8 mouse cellular contexts compared by ENCODE assay signal in the genomic region with DNA sequence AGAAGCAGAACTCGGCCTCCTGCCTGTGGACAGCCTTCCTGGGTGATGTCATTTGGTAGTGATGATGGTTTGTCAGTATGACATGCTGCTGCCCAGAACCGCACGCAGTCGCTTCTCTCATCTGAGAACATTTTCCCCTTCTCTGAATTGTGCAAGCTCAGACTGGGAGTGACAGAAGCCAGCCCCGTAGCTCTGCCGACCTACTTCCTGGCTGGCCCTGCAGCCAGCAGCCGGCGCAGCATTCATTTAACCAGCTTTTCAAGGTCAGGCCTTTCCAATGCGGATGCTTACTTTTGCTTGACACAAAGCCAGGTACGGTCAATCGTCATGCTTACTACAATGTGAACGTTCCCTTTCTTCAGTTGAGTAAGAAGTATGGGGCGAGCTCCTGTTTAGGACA.
DNase-seq lines count a peak whose midpoint lies in the region; ATAC-seq lines count a peak whose summit lies in the region.

No protein-coding gene starts in this region.

- whole genome bisulfite sequencing in liver, embryonic 16.5 days (ENCODE audit: insufficient replicate concordance) = 51% methylated on average over 13 of the region's 13 CpGs
- WGBS in forebrain, embryonic 10.5 days = 86% methylated on average over 13 of the region's 13 CpGs

- H3K36me3 ChIP-seq in liver, embryonic 16.5 days (ENCODE audit: control insufficient read depth, insufficient read depth) = no peaks in the 10 kb centered on the region
- H3K36me3 ChIP-seq in forebrain, embryonic 10.5 days (replicated peaks) = no peaks in the 10 kb centered on the region

- H3K4me3 ChIP-seq in liver, embryonic 16.5 days (ENCODE audit: low read depth, low read length) = no peak overlapping the region
- no peak overlapping the region for H3K4me3 ChIP-seq in forebrain, embryonic 10.5 days

- H3K9ac ChIP-seq in liver, embryonic 16.5 days (ENCODE audit: low read depth, low read length) = no peak overlapping the region

- peak; percentile 76 for ATAC-seq in liver, embryonic 16.5 days (ENCODE audit: low read depth)
- ATAC-seq in erythroid progenitor cell, adult 5-6 weeks (replicated peaks; ENCODE audit: low FRiP score, poor library complexity, severe bottlenecking) = no peak

- no peaks in the 10 kb centered on the region for H3K9me3 ChIP-seq in liver, embryonic 16.5 days (replicated peaks; ENCODE audit: control insufficient read depth, low read length)
- H3K9me3 ChIP-seq in forebrain, embryonic 10.5 days = no peaks in the 10 kb centered on the region

- peak; percentile 3 for DNase-seq in cerebellum, adult 8-10 months
- DNase-seq in cerebellum, adult 9-10 months = no peak
- DNase-seq in right cerebral cortex, adult 18-20 months = peak; percentile 30
- no peak for DNase-seq in right cerebral cortex, postnatal 25 days
- no peak for DNase-seq in layer of hippocampus, postnatal 25 days (ENCODE audit: extremely low spot score in 1 of 2, low spot score in 1 of 2)
- no peak for DNase-seq in forebrain, embryonic 10.5 days (ENCODE audit: extremely low spot score, low spot score)

- H3K4me2 ChIP-seq in liver, embryonic 16.5 days (ENCODE audit: low read depth, low read length) = no peak overlapping the region

- H3K27me3 ChIP-seq in liver, embryonic 16.5 days (ENCODE audit: control insufficient read depth, insufficient read depth, low read depth, low read length) = no peaks in the 10 kb centered on the region
- H3K27me3 ChIP-seq in forebrain, embryonic 10.5 days (ENCODE audit: poor library complexity, severe bottlenecking) = no peaks in the 10 kb centered on the region

- no peaks in the 10 kb centered on the region; the same call in 1 of the 2 replicates for H3K4me1 ChIP-seq in liver, embryonic 16.5 days (ENCODE audit: control insufficient read depth, low read depth, low read length)
- peaks cover 23% of the 10 kb centered on the region for H3K4me1 ChIP-seq in forebrain, embryonic 10.5 days

- H3K27ac ChIP-seq in liver, embryonic 16.5 days (ENCODE audit: low read length) = no peak overlapping the region
- H3K27ac ChIP-seq in forebrain, embryonic 10.5 days = no peak overlapping the region

Comparison
In these comparisons a context has a peak if more than half of its experiments do, and no peak if none do; other contexts are left out.
1. DNase-seq: peak in cerebellum, adult 8-10 months (single experiment) and right cerebral cortex, adult 18-20 months (single experiment); none in cerebellum, adult 9-10 months (single experiment), right cerebral cortex, postnatal 25 days (single experiment), layer of hippocampus, postnatal 25 days (0 of 2) and forebrain, embryonic 10.5 days (single experiment).